Mouse (Mus musculus) heart, embryonic 16.5 days (tissue): Measurements from ENCODE around the gene Cpd. TPM values are rescaled to one million over a fixed set of nuclear protein-coding genes. Genes with fewer than 3 reads are reported as not detected.

ENCODE experiments used
- ATAC-seq: fragments of 200-750 bp; cut with Nextera tagmentation; replicated peaks from 2 replicates; pipeline ENCODE4 v1.8.0; 2017; ENCODE audit warnings: moderate number of reproducible peaks; ENCODE audit not compliant: insufficient read depth, low FRiP score; ENCODE audit errors: extremely low read depth
- H3K27ac ChIP-seq: fragments of 300-500 bp; sonication (generic); 2 replicates; pipeline ENCODE4 v1.5.1; 2014; ENCODE audit warnings: mild to moderate bottlenecking, low read length, control low read depth, moderate library complexity
- H3K27me3 ChIP-seq: fragments of 300-500 bp; sonication (generic); 2 replicates; pipeline ENCODE4 v1.6.1; 2014; ENCODE audit warnings: low read length, mixed read lengths; ENCODE audit not compliant: control insufficient read depth, insufficient read depth
- H3K36me3 ChIP-seq: fragments of 300-500 bp; sonication (generic); 2 replicates; pipeline ENCODE4 v1.6.1; 2014; ENCODE audit not compliant: control insufficient read depth, insufficient read depth
- H3K4me1 ChIP-seq: fragments of 300-500 bp; sonication (generic); 2 replicates; pipeline ENCODE4 v1.6.1; 2014; ENCODE audit warnings: low read length, mixed read lengths; ENCODE audit not compliant: control insufficient read depth, insufficient read depth
- H3K4me2 ChIP-seq: fragments of 300-500 bp; sonication (generic); 2 replicates; pipeline ENCODE4 v1.6.1; 2014; ENCODE audit warnings: low read depth, mild to moderate bottlenecking, control low read depth, low read length
- H3K4me3 ChIP-seq: fragments of 300-500 bp; sonication (generic); 2 replicates; pipeline ENCODE4 v1.5.1; 2014; ENCODE audit warnings: mild to moderate bottlenecking, control low read depth, low read length
- H3K9ac ChIP-seq: fragments of 300-500 bp; sonication (generic); 2 replicates; pipeline ENCODE4 v1.6.1; 2014; ENCODE audit warnings: low read length, control low read depth
- H3K9me3 ChIP-seq: fragments of 300-500 bp; sonication (generic); replicated peaks from 2 replicates; pipeline ENCODE4 v1.6.1; 2016; ENCODE audit warnings: low read length; ENCODE audit not compliant: control insufficient read depth
- WGBS: fragments of 180-500 bp; shearing (Covaris S2); extraction: QIAGEN DNeasy Blood & Tissue Kit; methylation state at CpG from one replicate; pipeline ENCODE4 v1.1.7; 2014; 5-methylcytosine and 5-hydroxymethylcytosine counted together
- polyA plus RNA-seq: library from polyadenylated mRNA; unstranded; fragments of >200 nt; fragmentation: Nextera tagmentation; extraction: Ambion mirVana; gene quantifications from 2 replicates; pipeline ENCODE4 v1.2.1, GENCODE M21; 2015

Cpd gene
- polyA plus RNA-seq, 1 experiment from 2014 or later, result 6.9 TPM

GRCm38 (mm10) chr11:76879816-76880215, 33.0 kb upstream of the Cpd start:
- no peaks in the 10 kb centered on the region for H3K4me1 ChIP-seq
- no peak overlapping the region for H3K9ac ChIP-seq
- H3K27me3 ChIP-seq, result no peaks in the 10 kb centered on the region
- no peak overlapping the region for H3K4me3 ChIP-seq
- no peak overlapping the region for H3K4me2 ChIP-seq
- no peak for ATAC-seq
- H3K27ac ChIP-seq, result no peak overlapping the region
- no peaks in the 10 kb centered on the region for H3K36me3 ChIP-seq
- 77% methylated on average over 5 of the region's 5 CpGs for WGBS
- no peaks in the 10 kb centered on the region for H3K9me3 ChIP-seq

GRCm38 (mm10) chr11:76874766-76875165, 27.9 kb upstream of the Cpd start:
- H3K4me3 ChIP-seq, result no peak overlapping the region
- H3K27me3 ChIP-seq, result no peaks in the 10 kb centered on the region
- no peak overlapping the region for H3K9ac ChIP-seq
- H3K4me1 ChIP-seq, result no peaks in the 10 kb centered on the region
- no peak for ATAC-seq
- 56% methylated on average over 6 of the region's 6 CpGs for WGBS
- no peaks in the 10 kb centered on the region for H3K9me3 ChIP-seq
- no peak overlapping the region for H3K27ac ChIP-seq
- no peaks in the 10 kb centered on the region for H3K36me3 ChIP-seq
- H3K4me2 ChIP-seq, result no peak overlapping the region

- ATAC-seq, result no peak
- H3K27ac ChIP-seq, result no peak overlapping the region
- no peaks in the 10 kb centered on the region for H3K27me3 ChIP-seq
- H3K36me3 ChIP-seq, result no peaks in the 10 kb centered on the region
- H3K4me2 ChIP-seq, result no peak overlapping the region
- no peak overlapping the region for H3K4me3 ChIP-seq
- no peak overlapping the region for H3K9ac ChIP-seq
- no peaks in the 10 kb centered on the region for H3K9me3 ChIP-seq
- no peaks in the 10 kb centered on the region for H3K4me1 ChIP-seq
- 82% methylated on average over 5 of the region's 5 CpGs for WGBS
Measured at GRCm38 (mm10) chr11:76873865-76874264, 27.0 kb upstream of the Cpd start.

- no peak overlapping the region for H3K9ac ChIP-seq
- no peaks in the 10 kb centered on the region for H3K36me3 ChIP-seq
- H3K27me3 ChIP-seq, result no peaks in the 10 kb centered on the region
- 68% methylated on average over 11 of the region's 11 CpGs for WGBS
- no peaks in the 10 kb centered on the region for H3K9me3 ChIP-seq
- H3K4me2 ChIP-seq, result no peak overlapping the region
- H3K4me3 ChIP-seq, result no peak overlapping the region
- no peak overlapping the region for H3K27ac ChIP-seq
- H3K4me1 ChIP-seq, result no peaks in the 10 kb centered on the region
- no peak for ATAC-seq
Measured at GRCm38 (mm10) chr11:76872556-76873234, 25.9 kb upstream of the Cpd start.

GRCm38 (mm10) chr11:76861185-76861584, 14.4 kb upstream of the Cpd start:
- ATAC-seq, result peak; percentile 58

GRCm38 (mm10) chr11:76859261-76859660, 12.4 kb upstream of the Cpd start:
- no peak overlapping the region for H3K4me3 ChIP-seq
- peak overlapping the region; percentile 37; the same call in 1 of the 2 replicates for H3K4me2 ChIP-seq
- H3K4me1 ChIP-seq, result peaks cover 33% of the 10 kb centered on the region
- H3K27me3 ChIP-seq, result no peaks in the 10 kb centered on the region
- no peaks in the 10 kb centered on the region for H3K36me3 ChIP-seq
- H3K9me3 ChIP-seq, result 0 out of 2 replicates have a peak, but pooled peaks cover 2% of the 10 kb centered on the region
- peak overlapping the region; percentile 62 for H3K27ac ChIP-seq
- no peak for ATAC-seq
- no peak overlapping the region for H3K9ac ChIP-seq
- 43% methylated on average over 5 of the region's 5 CpGs for WGBS

More at GRCm38 (mm10) chr11:76861185-76861584, 14.4 kb upstream of the Cpd start:
- 44% methylated on average over 3 of the region's 3 CpGs for WGBS
- Histone ChIP-seq H3K9me3 (0 out of 2 replicates have a peak, but pooled peaks cover 2% of the 10 kb centered on the region), H3K36me3 (no peaks in the 10 kb centered on the region), H3K9ac (no peak overlapping the region), H3K4me2 (no peak overlapping the region), H3K4me1 (peaks cover 28% of the 10 kb centered on the region), H3K27me3 (no peaks in the 10 kb centered on the region), H3K4me3 (no peak overlapping the region), H3K27ac (peak overlapping the region; percentile 9; the same call in 1 of the 2 replicates)

GRCm38 (mm10) chr11:76858781-76859180, 12.0 kb upstream of the Cpd start:
- 32% methylated on average over 5 of the region's 5 CpGs for WGBS
- Histone ChIP-seq H3K9ac (peak overlapping the region; percentile 46), H3K4me1 (peaks cover 33% of the 10 kb centered on the region), H3K4me2 (peak overlapping the region; percentile 37; the same call in 1 of the 2 replicates), H3K27me3 (no peaks in the 10 kb centered on the region), H3K4me3 (no peak overlapping the region), H3K36me3 (no peaks in the 10 kb centered on the region), H3K27ac (peak overlapping the region; percentile 62), H3K9me3 (0 out of 2 replicates have a peak, but pooled peaks cover 2% of the 10 kb centered on the region)
- peak; percentile 72; the same call in 1 of the 2 replicates for ATAC-seq

GRCm38 (mm10) chr11:76857111-76857510, 10.3 kb upstream of the Cpd start:
- ATAC-seq, result no peak
- 27% methylated on average over 7 of the region's 7 CpGs for WGBS
- no peak overlapping the region for H3K4me3 ChIP-seq
- no peak overlapping the region for H3K9ac ChIP-seq
- peaks cover 33% of the 10 kb centered on the region for H3K4me1 ChIP-seq
- peak overlapping the region; percentile 66 for H3K27ac ChIP-seq
- H3K9me3 ChIP-seq, result 0 out of 2 replicates have a peak, but pooled peaks cover 2% of the 10 kb centered on the region
- H3K4me2 ChIP-seq, result no peak overlapping the region
- H3K36me3 ChIP-seq, result no peaks in the 10 kb centered on the region
- H3K27me3 ChIP-seq, result no peaks in the 10 kb centered on the region

- Histone ChIP-seq H3K9me3 (no peaks in the 10 kb centered on the region; the same call in 1 of the 2 replicates), H3K27me3 (no peaks in the 10 kb centered on the region), H3K4me2 (no peak overlapping the region), H3K9ac (no peak overlapping the region), H3K36me3 (no peaks in the 10 kb centered on the region), H3K4me3 (no peak overlapping the region), H3K4me1 (peaks cover 33% of the 10 kb centered on the region), H3K27ac (peak overlapping the region; percentile 66)
- no peak for ATAC-seq
- 84% methylated on average over 2 of the region's 2 CpGs for WGBS
Measured at GRCm38 (mm10) chr11:76856601-76857000, 9.8 kb upstream of the Cpd start.
